Mouse (Mus musculus) G1E (cell line): ENCODE data around the gene Mmp23. TPM values are rescaled to one million over a fixed set of nuclear protein-coding genes. Genes with fewer than 3 reads are reported as not detected.
A peak's percentile ranks its signal among the peaks of the same experiment; 100 is the strongest.

Experiments used
- ATAC-seq: 2 replicates; pipeline ENCODE4 v1.8.0; 2016; ENCODE audit warnings: mild to moderate bottlenecking; ENCODE audit not compliant: insufficient number of reproducible peaks, poor library complexity, low FRiP score, severe bottlenecking; ENCODE audit errors: extremely low read depth
- DNase-seq: peaks from one replicate; pipeline ENCODE4 v3.0.0; 2012; ENCODE audit warnings: low spot score
- H3K27me3 ChIP-seq: 2 replicates; pipeline ENCODE4 v1.6.1; 2012; ENCODE audit warnings: mild to moderate bottlenecking, low read length, inconsistent platforms; ENCODE audit not compliant: insufficient read depth
- H3K36me3 ChIP-seq: replicated peaks from 2 replicates; pipeline ENCODE3; 2012; ENCODE audit warnings: mild to moderate bottlenecking, inconsistent platforms
- H3K4me1 ChIP-seq: 2 replicates; pipeline ENCODE4 v1.6.1; 2012; ENCODE audit warnings: low read depth, low read length, inconsistent platforms, mixed read lengths; ENCODE audit not compliant: insufficient read depth
- H3K4me3 ChIP-seq: 2 replicates; pipeline ENCODE4 v1.5.1; 2012; ENCODE audit warnings: low read depth, mild to moderate bottlenecking, inconsistent platforms, low read length, moderate library complexity, mixed read lengths
- H3K9me3 ChIP-seq: replicated peaks from 2 replicates; pipeline ENCODE4 v1.6.1; 2012; ENCODE audit warnings: inconsistent platforms
- CTCF ChIP-seq: IDR thresholded peaks from 2 replicates; pipeline ENCODE4 v1.5.1; 2012; ENCODE audit warnings: low read depth, low read length, inconsistent platforms, mixed read lengths
- GATA1 ChIP-seq: IDR thresholded peaks from 2 replicates; pipeline ENCODE4 v1.6.1; 2012; ENCODE audit warnings: borderline replicate concordance, low read length, inconsistent platforms, mixed read lengths
- GATA2 ChIP-seq: IDR thresholded peaks from 2 replicates; pipeline ENCODE4 v1.6.1; 2012; ENCODE audit warnings: low read depth, low read length, inconsistent platforms, borderline replicate concordance
- POLR2AphosphoS5 ChIP-seq: IDR thresholded peaks from 2 replicates; pipeline ENCODE4 v1.6.1; 2012; ENCODE audit warnings: low read depth, low read length, inconsistent platforms; ENCODE audit not compliant: insufficient replicate concordance
- TAL1 ChIP-seq: conservative IDR thresholded peaks from 2 replicates; pipeline ENCODE4 v1.6.1; 2012; ENCODE audit warnings: low read depth, low read length, inconsistent platforms, mixed read lengths
- polyA plus RNA-seq: library from polyadenylated mRNA; stranded (reverse); fragments of >175 nt; gene quantifications from 2 replicates; pipeline ENCODE4 v1.2.3, GENCODE M21; 2012
- total RNA-seq, 2 experiments: library from RNA; stranded (forward) in 1 of 2; stranded (reverse) in 1 of 2; fragments of 200-1000 nt in 1 of 2; fragments of >200 nt in 1 of 2; fragmentation: Nextera tagmentation in 1 of 2; gene quantifications; 2 replicates each; pipeline ENCODE4 v1.2.3; 2014 to 2017

Mmp23 gene
- total RNA-seq (2014; fragmentation: Nextera tagmentation) (not detected in 2 replicates), total RNA-seq (2017) (0.12 and 0.71 TPM in 2 replicates), polyA plus RNA-seq (0.08 and 0.29 TPM in 2 replicates)

- Histone ChIP-seq H3K4me3 (no peak within 1 kb of the TSS), H3K27me3 (peaks cover 8% of the 10 kb centered on the region; the same call in 1 of the 2 replicates), H3K4me1 (peaks cover 9% of the 10 kb centered on the region), H3K36me3 (peaks cover 90% of the 10 kb centered on the region), H3K9me3 (peaks cover 19% of the 10 kb centered on the region)
- TF ChIP-seq GATA1 = no peak
- no peak for TF ChIP-seq POLR2AphosphoS5
- no peak for TF ChIP-seq TAL1
- TF ChIP-seq CTCF = no peak
- no peak for TF ChIP-seq GATA2
- DNase-seq (no peak), ATAC-seq (no peak)
Measured at GRCm38 (mm10) chr4:155653086-155653450, at the start of gene Mmp23. Gene Mmp23 (minus strand): TSS chr4:155653384.

GRCm38 (mm10) chr4:155700425-155700824, 47.2 kb upstream of the Mmp23 start:
- H3K36me3 ChIP-seq = no peaks in the 10 kb centered on the region
- peaks cover 9% of the 10 kb centered on the region for H3K27me3 ChIP-seq
- H3K4me1 ChIP-seq = peaks cover 32% of the 10 kb centered on the region
- no peak for DNase-seq
- no peak overlapping the region for H3K4me3 ChIP-seq
- no peaks in the 10 kb centered on the region for H3K9me3 ChIP-seq
- ATAC-seq = no peak
- TF ChIP-seq POLR2AphosphoS5 = no peak
- TF ChIP-seq CTCF = peak; percentile 48

DNA sequence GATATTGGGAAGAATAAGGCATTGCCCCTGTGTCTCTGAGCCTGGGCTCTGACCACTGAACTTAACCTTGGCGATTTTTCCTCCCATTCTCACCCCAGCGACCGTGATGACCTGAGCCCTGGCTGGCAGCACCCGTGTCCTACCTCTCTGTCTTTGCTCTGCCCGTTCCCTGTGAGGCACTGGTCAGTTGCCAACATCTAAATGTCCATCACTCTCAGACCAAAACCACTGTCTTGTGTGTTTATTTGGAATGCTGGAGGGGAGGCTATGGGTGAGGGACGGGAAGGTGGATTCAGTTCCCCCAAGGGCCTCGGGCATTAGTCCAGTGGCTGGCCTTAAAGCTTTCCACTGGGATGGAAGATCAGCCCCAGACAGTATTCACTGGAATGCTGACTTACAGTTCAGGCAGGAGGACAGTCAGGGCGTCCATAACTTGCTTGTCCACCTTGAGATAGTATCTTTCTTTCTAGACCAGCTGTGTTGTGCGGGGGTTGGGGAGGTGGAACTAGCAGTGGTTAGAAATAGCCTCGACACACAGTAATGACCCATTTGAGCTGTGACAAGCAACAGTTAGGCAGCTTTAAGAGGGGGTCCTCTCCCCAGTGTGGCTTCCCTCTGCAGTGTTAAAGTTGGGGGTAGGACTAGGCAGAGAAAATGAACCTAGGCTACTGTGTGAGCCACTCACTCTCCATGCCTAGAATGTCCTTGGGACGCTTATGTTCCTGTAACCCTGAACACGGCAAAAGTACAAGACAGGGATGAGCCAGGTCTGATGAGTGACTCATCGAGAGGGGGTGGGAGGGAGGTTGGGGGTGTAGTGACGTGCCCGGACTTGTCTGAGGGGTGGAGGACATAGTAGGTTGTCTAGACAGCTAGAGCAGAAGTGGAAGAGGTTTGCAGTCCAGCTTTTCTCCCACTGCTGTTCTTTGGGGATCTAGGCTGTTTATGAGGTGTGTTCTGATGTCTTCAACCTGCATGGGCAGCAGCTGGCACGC, 43.4 kb upstream of the Mmp23 start:
- Histone ChIP-seq H3K4me1 (peaks cover 34% of the 10 kb centered on the region), H3K36me3 (no peaks in the 10 kb centered on the region), H3K4me3 (no peak overlapping the region; the same call in 1 of the 2 replicates), H3K9me3 (peaks cover 13% of the 10 kb centered on the region), H3K27me3 (peaks cover 31% of the 10 kb centered on the region)
- ATAC-seq (peak; percentile 50; the same call in 1 of the 2 replicates), DNase-seq (peak; percentile 41)
- TF ChIP-seq TAL1 = no peak
- TF ChIP-seq GATA1 = no peak
- TF ChIP-seq GATA2 = no peak
- no peak for TF ChIP-seq POLR2AphosphoS5
- no peak for TF ChIP-seq CTCF

GRCm38 (mm10) chr4:155695531-155696062, 42.4 kb upstream of the Mmp23 start:
- peaks cover 13% of the 10 kb centered on the region for H3K9me3 ChIP-seq
- peaks cover 40% of the 10 kb centered on the region for H3K27me3 ChIP-seq
- no peak overlapping the region for H3K4me3 ChIP-seq
- ATAC-seq (no peak), DNase-seq (no peak)
- TF ChIP-seq GATA1 = no peak
- no peak for TF ChIP-seq GATA2
- TF ChIP-seq POLR2AphosphoS5 = no peak
- no peak for TF ChIP-seq CTCF
- no peak for TF ChIP-seq TAL1
- H3K36me3 ChIP-seq = no peaks in the 10 kb centered on the region
- peaks cover 34% of the 10 kb centered on the region for H3K4me1 ChIP-seq

GRCm38 (mm10) chr4:155694482-155695401, 41.6 kb upstream of the Mmp23 start:
- H3K27me3 ChIP-seq = peaks cover 43% of the 10 kb centered on the region
- peak overlapping the region; percentile 63 for H3K4me3 ChIP-seq
- no peak for DNase-seq
- peaks cover 34% of the 10 kb centered on the region for H3K4me1 ChIP-seq
- ATAC-seq = no peak
- no peaks in the 10 kb centered on the region for H3K36me3 ChIP-seq
- TF ChIP-seq POLR2AphosphoS5 (no peak), TAL1 (no peak), GATA1 (no peak), GATA2 (no peak), CTCF (no peak)
- H3K9me3 ChIP-seq = peaks cover 13% of the 10 kb centered on the region

DNA sequence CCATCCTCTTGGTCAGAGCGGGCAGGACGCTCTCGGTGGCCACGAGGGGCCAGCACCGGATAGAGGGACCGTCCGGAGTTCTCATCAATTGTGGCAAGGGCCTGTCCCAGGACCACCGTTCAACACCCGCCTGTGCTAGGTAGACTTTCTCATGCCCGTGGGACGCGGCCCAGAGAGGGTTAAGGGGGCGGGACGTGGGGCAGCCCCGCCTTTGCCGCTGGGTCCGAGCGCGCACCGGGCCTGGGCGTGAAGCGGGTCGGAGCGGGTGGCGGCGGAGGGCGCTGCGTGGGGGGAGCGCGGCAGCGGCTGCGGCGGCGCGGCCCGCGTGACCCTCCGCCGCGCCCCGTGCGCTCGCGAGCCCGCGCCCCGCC, 40.9 kb upstream of the Mmp23 start, which contains the start of gene Fndc10:
Gene Fndc10 (plus strand): TSS at position 232 of the 371 bp plus-strand sequence.
- Histone ChIP-seq H3K4me1 (peaks cover 34% of the 10 kb centered on the region), H3K27me3 (peaks cover 43% of the 10 kb centered on the region), H3K36me3 (no peaks in the 10 kb centered on the region), H3K4me3 (peak within 1 kb of the TSS; percentile 63), H3K9me3 (peaks cover 13% of the 10 kb centered on the region)
- ATAC-seq = no peak
- TF ChIP-seq TAL1 (no peak), CTCF (no peak), POLR2AphosphoS5 (no peak)
- no peak for DNase-seq
